Mouse (Mus musculus): ENCODE measurements around the gene Tshz2. TPM values are rescaled to one million over a fixed set of nuclear protein-coding genes. Genes with fewer than 3 reads are reported as not detected.

The Tshz2 gene
- polyA plus RNA-seq, 2 experiments = 0.43 to 1.5 TPM

GRCm38 (mm10) chr2:169615998-169616397, 16.8 kb upstream of the Tshz2 start:
- H3K27me3 ChIP-seq (ENCODE audit: control insufficient read depth, insufficient read depth, low read length) = no peaks in the 10 kb centered on the region
- no peak overlapping the region for H3K4me2 ChIP-seq (ENCODE audit: low read depth)
- ATAC-seq (ENCODE audit: insufficient read depth) = no peak
- no peaks in the 10 kb centered on the region for H3K36me3 ChIP-seq (replicated peaks; ENCODE audit: control insufficient read depth, insufficient read depth, low read depth)
- no peaks in the 10 kb centered on the region for H3K4me1 ChIP-seq (replicated peaks; ENCODE audit: control insufficient read depth in 2 of 2, insufficient read depth in 2 of 2, low read length in 1 of 2)
- DNase-seq (ENCODE audit: low read depth in 3 of 3, low spot score in 3 of 3) = no peak
- 64% methylated on average over 6 of the region's 6 CpGs for WGBS (ENCODE audit: insufficient replicate concordance)
- H3K27ac ChIP-seq = no peak overlapping the region
- no peak overlapping the region for H3K9ac ChIP-seq (replicated peaks)
- no peaks in the 10 kb centered on the region for H3K9me3 ChIP-seq (ENCODE audit: control insufficient read depth, low read length)
- no peak overlapping the region for H3K4me3 ChIP-seq (ENCODE audit: insufficient read depth in 1 of 2, low read depth in 2 of 2, low read length in 2 of 2)
- no peak for TF ChIP-seq EP300 (IDR thresholded peaks at IDR 0.05; ENCODE audit: low read depth)
- no peak for TF ChIP-seq CTCF (IDR thresholded peaks at IDR 0.05; ENCODE audit: low read depth)

GRCm38 (mm10) chr2:169621201-169621710, 11.6 kb upstream of the Tshz2 start:
- Histone ChIP-seq H3K4me1 (replicated peaks; ENCODE audit: control insufficient read depth in 2 of 2, insufficient read depth in 2 of 2, low read length in 1 of 2) (no peaks in the 10 kb centered on the region), H3K27me3 (ENCODE audit: control insufficient read depth, insufficient read depth, low read length) (no peaks in the 10 kb centered on the region), H3K9me3 (ENCODE audit: control insufficient read depth, low read length) (no peaks in the 10 kb centered on the region), H3K4me2 (ENCODE audit: low read depth) (no peak overlapping the region), H3K36me3 (replicated peaks; ENCODE audit: control insufficient read depth, insufficient read depth, low read depth) (no peaks in the 10 kb centered on the region), H3K27ac (no peak overlapping the region), H3K4me3 (ENCODE audit: insufficient read depth in 1 of 2, low read depth in 2 of 2, low read length in 2 of 2) (no peak overlapping the region), H3K9ac (replicated peaks) (no peak overlapping the region)
- 18% methylated on average over 15 of the region's 15 CpGs for WGBS (ENCODE audit: insufficient replicate concordance)
- ATAC-seq (ENCODE audit: insufficient read depth) (no peak), DNase-seq (ENCODE audit: low read depth in 3 of 3, low spot score in 3 of 3) (no peak)
- TF ChIP-seq EP300 (IDR thresholded peaks at IDR 0.05; ENCODE audit: low read depth) (no peak), CTCF (IDR thresholded peaks at IDR 0.05; ENCODE audit: low read depth) (no peak)

- ATAC-seq (ENCODE audit: insufficient read depth) = no peak
- Histone ChIP-seq H3K4me1 (replicated peaks; ENCODE audit: control insufficient read depth in 2 of 2, insufficient read depth in 2 of 2, low read length in 1 of 2) (peaks cover 0 to 1% of the 10 kb centered on the region in 2 experiments; a peak in 2 of 4 replicates), H3K27ac (no peak overlapping the region), H3K4me3 (ENCODE audit: insufficient read depth in 1 of 2, low read depth in 2 of 2, low read length in 2 of 2) (no peak overlapping the region), H3K36me3 (replicated peaks; ENCODE audit: control insufficient read depth, insufficient read depth, low read depth) (no peaks in the 10 kb centered on the region), H3K9me3 (ENCODE audit: control insufficient read depth, low read length) (no peaks in the 10 kb centered on the region), H3K4me2 (ENCODE audit: low read depth) (no peak overlapping the region), H3K9ac (replicated peaks) (no peak overlapping the region), H3K27me3 (ENCODE audit: control insufficient read depth, insufficient read depth, low read length) (no peaks in the 10 kb centered on the region)
- DNase-seq (ENCODE audit: low read depth in 3 of 3, low spot score in 3 of 3) = no peak
- no peak for TF ChIP-seq EP300 (IDR thresholded peaks at IDR 0.05; ENCODE audit: low read depth)
- no peak for TF ChIP-seq CTCF (IDR thresholded peaks at IDR 0.05; ENCODE audit: low read depth)
- WGBS (ENCODE audit: insufficient replicate concordance) = 55% methylated on average over 3 of the region's 3 CpGs
Observed at GRCm38 (mm10) chr2:169630070-169630469, 2.7 kb upstream of the Tshz2 start.

DNA sequence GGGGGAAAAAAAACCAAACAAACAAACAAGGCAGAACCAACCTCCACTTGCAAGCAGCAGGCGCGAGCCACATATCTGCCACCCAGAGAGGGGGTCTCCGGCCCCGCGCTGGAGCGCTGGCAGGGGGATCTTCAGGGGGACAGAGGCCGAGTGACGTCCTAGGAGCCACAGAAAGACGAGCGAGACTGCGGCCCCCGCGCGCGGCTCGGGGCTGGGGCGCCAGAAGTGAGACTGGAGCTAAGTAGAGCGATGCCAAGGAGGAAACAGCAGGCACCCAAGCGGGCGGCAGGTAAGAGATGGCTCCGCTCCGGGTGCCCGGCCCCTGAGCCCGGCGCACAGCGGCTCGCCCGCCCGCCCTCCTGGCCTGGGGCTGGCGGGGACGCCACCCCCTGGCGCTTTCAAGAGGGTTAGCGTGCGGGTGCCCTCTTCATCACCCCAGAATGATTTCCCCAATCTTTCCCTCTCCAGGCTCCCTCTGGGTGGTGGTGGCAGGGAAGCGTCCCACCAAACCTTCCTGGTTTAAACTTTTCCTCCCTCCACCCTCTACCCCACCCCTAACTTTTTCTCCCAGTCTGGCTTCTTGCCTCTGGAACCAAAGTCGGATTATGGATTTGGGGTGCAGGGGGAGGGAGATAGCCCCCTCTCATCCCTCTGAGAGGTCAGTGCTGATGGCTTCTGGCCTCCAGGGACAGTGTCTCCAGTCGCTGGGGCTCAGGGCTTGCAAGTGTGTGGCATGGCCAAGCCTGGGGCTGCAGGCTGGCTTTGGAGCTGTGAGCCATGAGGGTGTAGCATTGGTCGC, 877 bp downstream of the Tshz2 start:
- H3K27me3 ChIP-seq (ENCODE audit: control insufficient read depth, insufficient read depth, low read length) = no peaks in the 10 kb centered on the region
- H3K4me3 ChIP-seq (ENCODE audit: insufficient read depth in 1 of 2, low read depth in 2 of 2, low read length in 2 of 2) = peak overlapping the region; percentile 52 to 55
- H3K36me3 ChIP-seq (replicated peaks; ENCODE audit: control insufficient read depth, insufficient read depth, low read depth) = no peaks in the 10 kb centered on the region
- WGBS (ENCODE audit: insufficient replicate concordance) = 1% methylated on average over 28 of the region's 38 CpGs
- no peak overlapping the region for H3K27ac ChIP-seq
- no peak for DNase-seq (ENCODE audit: low read depth in 3 of 3, low spot score in 3 of 3)
- H3K9me3 ChIP-seq (ENCODE audit: control insufficient read depth, low read length) = no peaks in the 10 kb centered on the region
- TF ChIP-seq EP300 (IDR thresholded peaks at IDR 0.05; ENCODE audit: low read depth) (no peak), CTCF (IDR thresholded peaks at IDR 0.05; ENCODE audit: low read depth) (no peak)
- peaks cover 0 to 1% of the 10 kb centered on the region in 2 experiments; a peak in 2 of 4 replicates for H3K4me1 ChIP-seq (replicated peaks; ENCODE audit: control insufficient read depth in 2 of 2, insufficient read depth in 2 of 2, low read length in 1 of 2)
- no peak for ATAC-seq (ENCODE audit: insufficient read depth)
- peak overlapping the region; percentile 42 for H3K9ac ChIP-seq (replicated peaks)
- H3K4me2 ChIP-seq (ENCODE audit: low read depth) = peak overlapping the region; percentile 53

- H3K36me3 ChIP-seq (replicated peaks; ENCODE audit: control insufficient read depth, insufficient read depth, low read depth) = no peaks in the 10 kb centered on the region
- 44% methylated on average over 17 of the region's 17 CpGs for WGBS (ENCODE audit: insufficient replicate concordance)
- DNase-seq (ENCODE audit: low read depth in 3 of 3, low spot score in 3 of 3) = no peak
- ATAC-seq (ENCODE audit: insufficient read depth) = no peak
- peaks cover 0 to 1% of the 10 kb centered on the region in 2 experiments; a peak in 2 of 4 replicates for H3K4me1 ChIP-seq (replicated peaks; ENCODE audit: control insufficient read depth in 2 of 2, insufficient read depth in 2 of 2, low read length in 1 of 2)
- no peaks in the 10 kb centered on the region for H3K9me3 ChIP-seq (ENCODE audit: control insufficient read depth, low read length)
- H3K27me3 ChIP-seq (ENCODE audit: control insufficient read depth, insufficient read depth, low read length) = no peaks in the 10 kb centered on the region
- H3K27ac ChIP-seq = no peak overlapping the region
- no peak overlapping the region; the same call in 1 of the 2 replicates for H3K9ac ChIP-seq (replicated peaks)
- no peak for TF ChIP-seq EP300 (IDR thresholded peaks at IDR 0.05; ENCODE audit: low read depth)
- H3K4me2 ChIP-seq (ENCODE audit: low read depth) = peak overlapping the region; percentile 53
- H3K4me3 ChIP-seq (ENCODE audit: insufficient read depth in 1 of 2, low read depth in 2 of 2, low read length in 2 of 2) = peak overlapping the region; percentile 52 to 55; a peak in 3 of 4 replicates
Observed at GRCm38 (mm10) chr2:169634619-169635382, 2.0 kb downstream of the Tshz2 start.

Measured in liver, embryonic 14.5 days (tissue).